In genomic region chr17:9301101-9301501, GRCm38 (mm10) we compare ENCODE assay signal across 14 mouse cellular contexts.
DNase-seq lines count a peak whose midpoint lies in the region; ATAC-seq and TF ChIP-seq lines count a peak whose summit lies in the region.
"Had no signal": no experiment of that assay in that cellular context is flagged by ENCODE, and none has a peak within 500 bp of the region (broad histone marks: within the 10 kb centered on the region; RNA-seq: fewer than 3 reads in every experiment).

No protein-coding gene starts in this region.

- no peak for TF ChIP-seq CTCF in forebrain, postnatal 0 days (IDR thresholded peaks at IDR 0.05; ENCODE audit: low read depth)
- TF ChIP-seq CTCF in olfactory bulb, adult 2 months (IDR thresholded peaks at IDR 0.05; ENCODE audit: insufficient read depth, low read depth, low read length), result no peak

- H3K9ac ChIP-seq in midbrain, embryonic 16.5 days (ENCODE audit: low read depth, low read length), result no peak overlapping the region
- no peak overlapping the region for H3K9ac ChIP-seq in midbrain, embryonic 14.5 days (replicated peaks; ENCODE audit: low read length)
- no peak overlapping the region for H3K9ac ChIP-seq in forebrain, postnatal 0 days
- H3K9ac ChIP-seq: liver, embryonic 12.5 days had no signal

- TF ChIP-seq POLR2A in olfactory bulb, adult 2 months (IDR thresholded peaks at IDR 0.05; ENCODE audit: insufficient read depth, low read depth, low read length), result no peak

- H3K4me1 ChIP-seq in midbrain, embryonic 16.5 days (ENCODE audit: control insufficient read depth, insufficient read depth, low read length), result peaks cover 4% of the 10 kb centered on the region; the same call in 1 of the 2 replicates
- no peaks in the 10 kb centered on the region for H3K4me1 ChIP-seq in midbrain, embryonic 14.5 days (ENCODE audit: control insufficient read depth, insufficient read depth, low read length)
- 0 out of 2 replicates have a peak, but pooled peaks cover 5% of the 10 kb centered on the region for H3K4me1 ChIP-seq in forebrain, postnatal 0 days (ENCODE audit: insufficient read depth)
- H3K4me1 ChIP-seq in olfactory bulb, adult 2 months (ENCODE audit: control insufficient read depth, insufficient read depth, low read length), result peaks cover 7% of the 10 kb centered on the region
- H3K4me1 ChIP-seq: liver, embryonic 12.5 days had no signal

- no peak overlapping the region for H3K4me3 ChIP-seq in midbrain, embryonic 16.5 days (ENCODE audit: low read depth, low read length)
- no peak overlapping the region for H3K4me3 ChIP-seq in midbrain, embryonic 14.5 days (replicated peaks; ENCODE audit: low read depth, low read length)
- H3K4me3 ChIP-seq in forebrain, postnatal 0 days (ENCODE audit: low read depth, low read length), result no peak overlapping the region
- H3K4me3 ChIP-seq in olfactory bulb, adult 2 months (ENCODE audit: insufficient read depth, low read depth, low read length), result no peak overlapping the region
- H3K4me3 ChIP-seq: heart, adult 2 months; liver, embryonic 12.5 days had no signal

- DNase-seq in heart, adult 11 months, result peak; percentile 23
- no peak for DNase-seq in heart, postnatal 36 days
- no peak for DNase-seq in midbrain, embryonic 14.5 days
- peak; percentile 53 for DNase-seq in forebrain, postnatal 0 days
- DNase-seq in urinary bladder, postnatal 14 days (ENCODE audit: low spot score), result no peak
- DNase-seq in adrenal gland, postnatal 36 days, result no peak
- DNase-seq: cerebellum, adult 11-12 months; heart, adult 2 months; kidney, adult 11 months; kidney, postnatal 36 days; thymus, adult 2 months had no signal

- H3K27me3 ChIP-seq in midbrain, embryonic 16.5 days (ENCODE audit: control insufficient read depth, insufficient read depth, low read depth, low read length), result no peaks in the 10 kb centered on the region
- no peaks in the 10 kb centered on the region for H3K27me3 ChIP-seq in midbrain, embryonic 14.5 days (ENCODE audit: control insufficient read depth, insufficient read depth, low read length)
- H3K27me3 ChIP-seq in forebrain, postnatal 0 days (ENCODE audit: insufficient read depth, low read length), result no peaks in the 10 kb centered on the region
- H3K27me3 ChIP-seq: liver, embryonic 12.5 days had no signal

- intact Hi-C loops in heart, postnatal 36 days (cut with DNase I), result no loop called here

- H3K27ac ChIP-seq in midbrain, embryonic 16.5 days (ENCODE audit: low read length), result peak overlapping the region; percentile 28; the same call in 1 of the 2 replicates
- no peak overlapping the region for H3K27ac ChIP-seq in midbrain, embryonic 14.5 days (replicated peaks; ENCODE audit: low read depth, low read length)
- H3K27ac ChIP-seq in forebrain, postnatal 0 days (ENCODE audit: low read depth, low read length), result peak overlapping the region; percentile 41; the same call in 1 of the 2 replicates
- H3K27ac ChIP-seq in olfactory bulb, adult 2 months (ENCODE audit: insufficient read depth, low read depth, low read length), result peak overlapping the region; percentile 74
- H3K27ac ChIP-seq: heart, adult 2 months; liver, embryonic 12.5 days had no signal

- no peaks in the 10 kb centered on the region for H3K36me3 ChIP-seq in midbrain, embryonic 16.5 days (ENCODE audit: control insufficient read depth, insufficient read depth, low read length)
- H3K36me3 ChIP-seq in midbrain, embryonic 14.5 days (ENCODE audit: control insufficient read depth, insufficient read depth, low read length), result no peaks in the 10 kb centered on the region
- no peaks in the 10 kb centered on the region for H3K36me3 ChIP-seq in forebrain, postnatal 0 days (ENCODE audit: insufficient read depth)
- H3K36me3 ChIP-seq: liver, embryonic 12.5 days had no signal

- no peaks in the 10 kb centered on the region for H3K9me3 ChIP-seq in midbrain, embryonic 16.5 days (replicated peaks; ENCODE audit: control insufficient read depth, low read length, poor library complexity, severe bottlenecking)
- H3K9me3 ChIP-seq in midbrain, embryonic 14.5 days (ENCODE audit: control insufficient read depth, low read length), result no peaks in the 10 kb centered on the region
- no peaks in the 10 kb centered on the region for H3K9me3 ChIP-seq in forebrain, postnatal 0 days (ENCODE audit: low read length)
- H3K9me3 ChIP-seq: liver, embryonic 12.5 days had no signal

- no peak overlapping the region for H3K4me2 ChIP-seq in midbrain, embryonic 16.5 days (ENCODE audit: low read length)
- H3K4me2 ChIP-seq in midbrain, embryonic 14.5 days (ENCODE audit: low read length), result no peak overlapping the region
- no peak overlapping the region for H3K4me2 ChIP-seq in forebrain, postnatal 0 days (ENCODE audit: low read depth)
- H3K4me2 ChIP-seq: liver, embryonic 12.5 days had no signal

- ATAC-seq in midbrain, embryonic 16.5 days, result peak; percentile 42; the same call in 1 of the 2 replicates
- ATAC-seq in midbrain, embryonic 14.5 days (ENCODE audit: low FRiP score, low TSS enrichment), result no peak
- peak; percentile 76 for ATAC-seq in forebrain, postnatal 0 days
- ATAC-seq: liver, embryonic 12.5 days had no signal

- WGBS in midbrain, embryonic 16.5 days, result 32% methylated on average over 4 of the region's 4 CpGs
- WGBS in midbrain, embryonic 14.5 days, result 38% methylated on average over 4 of the region's 4 CpGs
- 17% methylated on average over 4 of the region's 4 CpGs for WGBS in forebrain, postnatal 0 days
- 12% methylated on average over 4 of the region's 4 CpGs for WGBS in olfactory bulb, adult 2 months

Comparison
In these comparisons a context has a peak if more than half of its experiments do, and no peak if none do; other contexts are left out.
1. DNase-seq: peak in heart, adult 11 months (single experiment) and forebrain, postnatal 0 days (single experiment); none in heart, postnatal 36 days (0 of 2), midbrain, embryonic 14.5 days (single experiment), urinary bladder, postnatal 14 days (single experiment) and adrenal gland, postnatal 36 days (0 of 2).